Mouse (Mus musculus): ENCODE measurements around the gene Ebp.
A peak's percentile ranks its signal among the peaks of the same experiment; 100 is the strongest.

Ebp gene

DNA sequence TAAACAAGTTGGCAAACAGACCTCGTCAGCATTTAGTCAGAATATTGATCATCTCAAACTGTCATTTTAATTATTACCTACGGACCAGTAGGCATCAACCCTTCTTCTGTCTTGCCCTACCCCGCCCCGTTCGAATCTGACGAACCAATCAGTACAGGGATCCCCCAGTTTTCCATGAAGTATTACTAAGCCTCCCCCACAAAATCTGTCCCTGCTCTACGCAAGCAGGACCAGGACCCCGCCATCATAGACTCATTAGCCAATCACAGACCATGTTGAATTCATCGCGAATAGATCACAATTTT, at the start of gene Ebp:
Gene Ebp (minus strand): TSS at position 94 of the 305 bp plus-strand sequence.
- DNase-seq (ENCODE audit: low read depth), result no peak

DNA sequence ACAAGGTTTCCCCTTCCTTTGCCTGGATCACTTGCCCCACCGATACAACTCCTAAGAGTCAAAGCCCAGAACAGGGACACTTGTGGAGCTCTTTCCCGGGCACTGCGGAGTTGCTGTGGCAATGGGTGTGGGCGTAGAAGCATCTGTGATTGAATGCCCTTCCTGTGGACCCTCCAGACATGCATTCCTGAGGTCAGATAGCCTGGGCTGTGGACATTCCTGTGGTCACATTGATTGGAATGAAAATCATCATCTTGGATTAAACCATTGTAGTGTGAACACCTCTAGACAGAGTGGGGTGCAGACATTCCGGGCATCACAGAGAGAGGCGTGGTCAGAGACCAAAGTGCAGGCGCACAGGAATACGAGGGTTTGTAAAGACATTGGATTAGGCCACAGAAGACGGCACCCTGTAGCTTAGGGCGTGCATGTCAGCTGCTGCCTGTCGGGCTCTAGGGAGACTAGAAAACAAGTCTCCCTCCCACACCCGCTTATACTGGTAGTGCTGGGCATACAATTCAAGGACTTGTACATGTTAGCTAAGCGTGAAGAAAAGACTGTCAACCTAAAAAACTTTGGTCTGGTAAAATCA, 45.6 kb upstream of the Ebp start:
- no peak for DNase-seq (ENCODE audit: low read depth)

DNA sequence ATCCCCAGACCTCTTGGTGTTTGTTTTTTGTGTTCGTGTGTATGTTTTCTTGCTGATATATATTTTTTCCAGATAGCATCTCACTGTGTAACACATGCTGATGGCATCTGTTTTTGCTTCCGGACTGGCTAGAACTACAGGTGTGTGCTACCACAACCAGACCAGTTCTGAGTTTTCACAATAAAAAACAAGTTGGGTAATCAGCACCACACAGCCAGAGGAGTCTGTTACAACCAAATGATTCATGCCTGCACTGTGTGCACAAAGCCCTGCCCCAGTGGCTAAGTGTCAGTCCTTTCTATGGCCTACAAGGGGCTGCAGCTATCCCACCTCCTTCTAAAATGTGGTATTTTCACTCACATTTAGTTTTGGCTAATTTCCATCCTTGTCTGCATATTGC, 43.4 kb upstream of the Ebp start:
- DNase-seq (ENCODE audit: low read depth), result no peak

DNA sequence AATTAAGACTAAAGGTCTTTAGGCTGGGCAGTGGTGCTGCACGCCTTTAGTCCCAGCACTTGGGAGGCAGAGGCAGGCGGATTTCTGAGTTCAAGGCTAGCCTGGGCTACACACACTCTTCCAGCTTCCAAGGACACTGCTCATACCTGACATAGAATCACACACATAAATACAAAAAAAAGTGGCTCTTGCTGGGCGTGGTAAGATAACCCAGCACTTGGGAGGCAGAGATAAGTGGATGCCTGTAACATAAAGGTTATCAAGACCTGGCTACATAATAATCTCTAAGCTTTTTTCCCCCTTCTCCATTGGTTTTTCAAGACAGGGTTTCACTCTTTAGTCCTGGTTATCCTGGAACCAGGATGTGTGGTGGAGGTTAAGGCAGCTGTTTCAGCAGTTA, 40.3 kb upstream of the Ebp start:
- no peak for DNase-seq (ENCODE audit: low read depth)

DNA sequence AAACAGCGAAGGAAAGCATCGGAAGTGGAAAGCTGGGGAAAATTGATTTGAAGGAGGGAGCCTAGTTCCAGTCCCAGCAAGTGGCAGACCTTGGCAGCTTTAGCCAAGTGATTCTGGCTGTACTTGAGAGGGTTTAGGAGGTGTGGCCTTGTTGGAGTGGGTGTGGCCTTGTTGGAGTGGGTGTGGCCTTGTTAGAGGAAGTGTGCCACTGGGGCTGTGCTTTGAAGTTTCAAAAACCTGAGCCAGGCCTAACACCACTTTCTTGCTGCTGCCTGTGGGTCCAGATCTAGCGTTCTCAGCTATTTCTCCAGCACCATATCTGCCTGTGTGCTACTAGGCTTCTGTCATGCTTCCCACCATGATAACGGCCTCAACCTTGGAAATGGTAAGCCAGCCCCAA, 37.0 kb upstream of the Ebp start:
- DNase-seq (ENCODE audit: low read depth), result no peak

DNA sequence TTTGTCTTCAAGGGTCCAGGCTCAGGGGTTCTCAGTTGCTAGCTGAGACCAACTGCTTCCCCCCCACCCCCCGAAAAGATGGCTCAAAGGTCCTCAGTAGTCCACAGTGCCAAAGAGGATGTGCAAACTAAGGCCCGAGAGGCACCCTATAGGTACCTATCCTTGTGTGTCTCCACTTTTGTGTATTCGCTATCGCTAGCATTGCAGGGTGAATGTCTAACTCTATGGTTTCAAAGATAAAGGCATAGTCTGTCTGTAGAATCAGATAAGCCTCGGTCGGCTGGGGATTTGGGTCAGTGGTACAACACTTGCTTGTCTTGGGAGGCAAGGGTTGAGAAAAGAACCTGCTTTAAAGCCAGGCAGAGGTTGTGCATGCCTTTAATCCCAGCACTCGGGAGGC, 30.2 kb upstream of the Ebp start:
- DNase-seq (ENCODE audit: low read depth), result no peak

DNA sequence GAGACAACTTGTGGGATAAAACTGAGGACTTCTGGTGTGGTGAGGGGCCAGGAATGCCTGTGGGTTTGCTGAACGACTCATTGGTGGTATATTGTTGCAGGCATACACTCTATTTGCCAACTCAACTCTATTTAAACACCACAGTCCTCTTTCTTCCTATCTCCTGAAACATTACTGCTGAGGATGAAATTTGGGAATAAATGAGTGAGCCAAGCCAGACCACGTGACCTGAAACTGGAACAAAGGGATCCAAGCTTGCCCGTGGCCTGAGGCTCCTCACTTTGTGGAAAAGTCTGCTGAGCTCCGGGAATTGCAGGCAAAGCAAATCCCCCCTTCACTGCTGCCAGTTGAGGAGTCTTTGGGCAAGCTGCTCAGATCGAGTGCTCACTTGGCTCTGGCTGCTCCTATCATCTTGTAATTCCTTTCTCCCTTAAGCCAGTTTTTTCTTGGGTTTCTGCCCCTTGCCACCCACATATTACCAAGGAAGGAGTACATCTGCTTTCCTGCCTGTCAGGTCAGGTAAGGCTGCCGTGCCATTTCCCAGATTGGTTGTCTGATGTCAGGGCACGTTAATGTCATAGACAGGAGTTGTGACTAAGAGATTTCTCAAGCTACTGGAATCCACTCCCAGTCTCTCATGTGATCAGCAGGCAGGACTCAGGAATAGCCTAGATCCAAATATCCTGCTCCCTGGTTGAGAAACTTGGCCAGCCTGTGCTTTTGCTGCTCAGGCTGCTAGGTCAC, 29.5 kb upstream of the Ebp start:
- no peak for DNase-seq (ENCODE audit: low read depth)

DNA sequence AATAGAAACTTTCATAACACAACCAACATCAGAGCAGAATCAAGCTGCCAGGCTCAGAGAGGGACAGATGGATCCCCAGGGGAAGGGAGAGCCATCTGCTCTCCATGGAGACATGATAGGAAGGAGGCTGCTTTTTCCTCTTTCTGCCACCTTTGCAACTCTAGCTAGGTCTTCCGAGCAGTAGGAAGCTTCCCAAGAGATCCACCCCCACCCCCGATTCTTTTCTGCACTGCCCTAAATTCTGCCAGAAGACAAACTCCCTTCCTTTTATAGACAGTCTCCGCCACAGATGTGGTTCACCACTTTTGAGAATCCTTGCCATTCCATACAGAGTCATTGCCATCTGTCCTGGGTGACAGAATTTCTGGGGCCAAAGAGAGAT, 29.0 kb upstream of the Ebp start:
- no peak for DNase-seq (ENCODE audit: low read depth)

DNA sequence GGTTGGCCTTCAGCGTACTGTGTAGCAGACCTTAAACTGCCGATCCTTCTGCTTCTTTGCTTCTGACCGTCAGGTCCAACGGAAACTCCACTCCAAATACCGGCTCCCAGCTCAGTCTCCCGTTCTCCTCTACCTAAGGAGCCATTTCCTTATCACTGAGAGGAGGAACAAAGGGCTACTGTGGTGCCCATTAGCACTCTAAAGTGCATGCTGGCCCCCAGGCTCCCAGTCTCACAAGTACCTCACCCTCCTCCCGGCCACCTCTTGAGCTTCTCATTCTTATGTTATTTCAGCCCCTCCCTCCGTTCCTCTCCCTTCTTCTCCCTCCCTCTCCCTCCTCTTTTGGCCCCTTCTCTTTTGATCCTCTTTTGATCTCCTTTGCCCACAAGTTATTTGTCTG, 26.3 kb upstream of the Ebp start:
- DNase-seq (ENCODE audit: low read depth), result no peak

DNA sequence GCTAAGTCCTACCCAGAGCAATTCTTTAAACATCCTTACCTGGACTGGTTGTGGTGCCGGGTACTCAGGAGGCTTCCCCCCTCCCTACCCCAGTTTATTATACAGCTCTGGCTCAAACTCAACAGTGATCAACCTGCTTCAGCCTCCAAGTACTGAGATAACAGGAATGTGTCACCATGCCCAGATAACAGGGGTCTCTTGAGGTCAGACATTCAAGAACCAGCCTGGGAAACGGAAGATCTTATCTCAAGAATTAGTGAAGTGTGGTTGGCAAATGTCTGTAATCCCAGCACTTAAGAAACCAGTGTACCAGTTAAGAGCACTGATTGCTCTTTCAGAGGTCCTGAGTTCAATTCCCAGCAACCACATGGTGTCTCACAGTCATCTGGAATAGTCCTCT, 24.8 kb upstream of the Ebp start:
- no peak for DNase-seq (ENCODE audit: low read depth)

DNA sequence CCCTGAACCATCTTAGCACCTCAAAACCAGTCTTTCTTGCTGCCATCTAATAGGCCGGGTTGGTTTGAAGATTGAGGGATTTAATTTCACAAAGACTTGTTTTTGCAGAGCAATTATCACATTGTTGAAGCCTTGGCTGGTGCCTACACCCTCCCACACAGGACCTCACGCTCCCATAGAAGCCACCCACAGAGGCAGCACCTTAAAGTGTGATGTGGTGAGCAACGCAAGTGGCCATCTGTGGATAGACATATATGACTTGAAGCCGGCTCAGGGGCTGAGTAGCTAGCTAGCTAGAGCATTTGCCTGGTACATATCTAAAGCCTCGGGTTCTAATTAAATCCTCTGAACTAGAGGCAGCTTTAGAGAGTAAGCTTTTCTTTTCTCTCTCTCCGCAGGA, 24.1 kb upstream of the Ebp start:
- DNase-seq (ENCODE audit: low read depth), result no peak

DNA sequence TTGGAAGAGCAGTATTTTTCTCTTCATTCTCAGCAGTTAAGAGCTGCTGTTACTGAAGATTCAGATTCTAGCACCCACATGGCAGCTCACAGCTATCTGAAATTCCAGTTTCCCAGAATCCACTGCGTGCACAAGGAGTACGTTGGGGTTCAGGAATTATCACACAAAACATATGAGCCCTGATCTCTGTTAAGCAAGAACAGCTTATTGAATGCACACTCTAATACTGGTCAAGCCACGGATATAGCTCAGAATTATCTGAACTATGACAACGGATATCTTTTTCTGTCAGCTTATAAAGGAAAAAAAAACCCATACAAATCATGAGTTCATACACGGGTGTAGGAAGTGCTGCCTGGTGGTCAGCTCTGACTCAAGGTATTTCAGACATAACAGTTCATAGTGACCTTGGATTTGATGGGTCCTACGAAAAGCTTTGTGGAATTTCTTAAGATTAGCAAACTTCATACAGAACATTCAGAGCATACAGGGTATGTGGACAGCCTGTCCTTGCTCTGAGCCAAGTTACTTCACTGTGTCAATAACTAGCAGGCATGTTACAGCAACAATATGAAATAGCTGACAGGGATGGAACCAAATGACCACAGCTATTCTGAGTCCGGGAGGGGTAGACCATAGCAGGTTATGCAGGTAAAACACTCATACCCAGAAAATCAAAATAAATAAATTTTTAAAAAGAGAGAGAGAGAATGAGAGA, 18.3 kb upstream of the Ebp start:
- DNase-seq (ENCODE audit: low read depth), result no peak

DNA sequence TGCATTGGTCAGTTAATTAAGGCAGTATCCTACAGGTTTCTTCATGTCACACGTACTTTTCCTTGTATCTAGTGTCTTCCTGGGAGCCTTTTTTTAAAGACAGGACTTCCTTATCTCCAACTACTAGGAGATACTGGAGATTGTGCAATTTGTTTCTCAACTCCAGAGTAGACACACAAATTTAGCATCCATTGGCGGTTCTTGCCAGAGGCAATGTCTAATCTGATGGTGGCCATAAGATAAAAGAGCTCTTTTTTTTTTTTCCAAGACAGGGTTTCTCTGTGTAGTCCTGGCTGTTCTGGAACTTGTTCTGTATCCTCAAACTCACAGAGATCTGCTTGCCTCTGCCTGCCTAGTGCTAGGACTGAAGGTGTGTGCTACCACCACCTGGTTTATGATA, 16.4 kb upstream of the Ebp start:
- DNase-seq (ENCODE audit: low read depth), result no peak

DNA sequence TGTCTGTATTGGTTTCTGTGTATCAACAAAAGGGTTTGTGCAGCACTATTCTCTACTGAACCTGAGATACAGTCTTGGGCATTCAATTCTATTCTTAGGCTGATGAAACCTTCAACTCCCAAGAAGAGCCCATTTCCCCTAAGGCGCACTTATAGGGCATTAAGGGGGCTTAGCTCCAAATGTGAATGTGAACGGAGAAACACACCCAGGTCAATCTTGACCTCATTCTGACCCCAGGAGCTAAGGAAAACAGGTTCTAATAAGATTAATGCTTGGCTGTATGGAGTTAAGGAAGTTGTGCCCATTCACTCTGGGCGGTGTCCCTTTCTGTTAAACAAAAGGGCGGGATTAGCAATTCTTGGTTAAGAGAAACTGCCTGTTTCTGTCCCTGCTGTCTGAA, 13.9 kb upstream of the Ebp start:
- DNase-seq (ENCODE audit: low read depth), result no peak

DNA sequence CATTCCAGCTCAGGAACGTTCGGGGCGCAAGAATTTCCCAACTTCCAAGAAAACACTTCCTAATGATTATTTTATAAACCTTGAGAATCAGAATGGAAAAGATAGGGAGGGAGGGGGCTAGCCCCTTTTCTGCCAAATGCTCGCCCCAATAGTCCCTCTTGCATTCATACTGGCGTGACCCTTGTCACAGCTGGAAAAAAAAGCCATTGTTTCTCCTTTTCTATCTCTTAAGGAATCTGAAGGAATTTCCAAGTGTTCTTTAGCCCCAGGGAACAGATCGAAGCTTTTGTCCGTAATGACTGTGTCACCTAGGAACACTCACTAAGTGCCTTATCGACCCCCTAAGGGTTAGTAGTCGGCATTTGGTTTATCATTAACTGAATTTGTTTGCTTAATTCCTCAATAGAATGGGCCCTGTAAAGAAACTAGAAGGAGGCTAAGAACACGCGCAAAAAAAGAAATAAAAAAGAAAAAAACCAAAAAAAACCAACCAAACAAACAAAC, 13.4 kb upstream of the Ebp start:
- no peak for DNase-seq (ENCODE audit: low read depth)

DNA sequence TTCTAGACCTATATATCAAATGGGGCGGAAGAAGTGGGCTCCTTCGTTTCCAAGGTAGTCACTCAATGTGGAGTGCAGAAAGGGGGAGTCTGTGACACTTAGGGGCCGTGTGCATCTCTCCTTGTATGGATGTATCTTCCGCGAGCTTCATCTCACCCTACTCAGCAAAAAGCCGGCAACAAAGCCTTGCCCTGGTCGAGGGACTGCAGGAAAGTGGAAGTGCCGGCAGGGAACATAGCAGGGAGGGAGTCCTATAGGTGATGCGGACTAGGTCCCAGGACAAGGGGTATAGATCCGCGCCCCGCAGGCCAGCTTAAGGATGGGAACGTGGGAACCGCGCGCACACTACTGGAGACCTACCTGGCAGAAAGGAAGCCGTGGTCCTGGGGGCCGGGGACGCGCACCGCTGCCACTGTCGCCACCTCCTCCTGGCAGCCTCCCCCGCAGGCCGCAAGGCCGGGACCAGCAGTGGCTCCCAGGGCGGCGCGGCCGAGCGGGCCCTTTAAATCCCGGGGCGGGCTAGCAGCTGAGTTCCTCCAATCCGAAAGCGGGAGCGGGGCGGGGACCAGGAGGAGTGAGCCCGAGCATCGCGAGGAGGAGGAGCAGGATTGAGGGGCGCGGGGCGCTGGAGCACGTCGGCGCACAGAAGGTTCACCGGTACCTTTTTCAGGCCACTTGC, 12.8 kb upstream of the Ebp start, which contains the start of gene Porcn:
Gene Porcn (minus strand): TSS at position 511 of the 679 bp plus-strand sequence.
- DNase-seq (ENCODE audit: low read depth), result peak; percentile 29

DNA sequence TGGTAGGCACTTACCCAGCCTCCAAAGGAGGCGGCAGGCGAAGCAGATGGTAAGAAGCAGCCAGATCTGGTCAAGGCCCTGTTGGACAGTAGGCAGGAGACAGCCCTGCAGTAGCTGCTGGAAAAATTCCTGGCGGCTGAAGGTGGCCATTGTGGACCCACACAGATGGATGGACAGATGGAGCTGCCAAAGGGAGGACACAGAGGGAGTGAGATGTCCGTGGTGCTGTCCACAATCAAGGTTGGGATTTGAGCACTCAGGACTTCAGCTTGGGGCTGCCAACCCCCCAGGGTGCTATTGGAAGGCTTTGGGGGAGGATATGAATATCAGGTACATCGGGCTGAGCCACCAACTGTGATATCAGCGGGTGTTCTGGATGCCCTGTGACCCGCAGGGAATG, 12.2 kb upstream of the Ebp start:
- DNase-seq (ENCODE audit: low read depth), result no peak

DNA sequence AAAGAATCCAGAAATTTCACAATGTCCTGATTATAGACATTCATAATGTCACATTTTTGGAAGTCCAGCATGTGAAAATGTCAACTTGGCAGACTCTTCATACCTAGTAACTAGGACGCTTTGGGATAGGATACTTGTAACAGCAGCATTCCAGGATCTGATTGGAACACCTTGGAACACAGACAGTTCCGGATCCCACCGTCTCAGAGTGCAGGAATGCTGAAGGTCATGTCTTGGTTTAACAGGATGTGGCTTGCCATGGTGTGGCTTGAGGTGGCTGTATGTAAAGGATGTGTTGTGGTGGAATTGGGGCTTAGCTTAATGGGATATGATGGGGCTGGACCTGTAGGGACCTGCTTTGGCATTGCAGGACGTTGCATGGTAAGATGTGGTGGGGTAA, 11.8 kb upstream of the Ebp start:
- no peak for DNase-seq (ENCODE audit: low read depth)

DNA sequence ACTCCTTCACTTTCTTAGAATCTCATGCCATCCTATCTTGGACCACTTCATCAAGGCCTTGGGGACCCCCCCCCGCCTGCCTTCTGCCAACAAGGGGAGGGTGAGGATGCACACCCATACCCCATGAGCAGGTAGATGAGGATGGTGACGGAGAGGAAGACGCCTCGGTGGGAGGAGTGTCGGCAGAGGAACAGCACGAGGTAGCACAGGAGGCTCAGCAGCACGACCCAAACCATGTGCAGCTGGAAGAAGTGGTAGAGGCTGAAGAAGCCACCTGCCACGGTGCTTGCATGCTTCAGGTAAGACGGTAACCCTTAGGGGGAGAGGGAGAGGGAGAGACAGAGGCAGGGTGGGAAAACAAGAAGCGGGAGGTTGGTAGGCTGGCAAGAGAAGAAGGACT, 10.8 kb upstream of the Ebp start:
- DNase-seq (ENCODE audit: low read depth), result no peak

DNA sequence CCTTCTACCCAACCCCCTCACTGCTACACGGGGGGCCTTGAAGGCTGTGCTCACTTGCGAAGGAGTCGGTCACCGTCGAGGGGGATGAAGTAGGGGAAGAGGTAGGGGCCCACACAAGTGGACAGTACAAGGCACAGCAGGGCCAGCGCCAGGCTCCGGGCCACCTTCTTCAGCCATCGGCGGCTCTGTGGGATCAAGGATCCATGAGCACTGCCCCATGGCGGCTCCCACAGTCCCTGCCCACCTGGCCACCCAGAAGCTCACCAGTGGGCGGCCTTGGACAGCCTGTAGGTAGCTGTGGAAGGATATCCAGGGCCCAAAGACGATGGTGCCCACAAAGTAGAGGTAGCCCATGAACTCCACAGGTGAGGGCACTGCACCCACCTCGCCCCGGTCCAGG, 9.8 kb upstream of the Ebp start:
- no peak for DNase-seq (ENCODE audit: low read depth)

DNA sequence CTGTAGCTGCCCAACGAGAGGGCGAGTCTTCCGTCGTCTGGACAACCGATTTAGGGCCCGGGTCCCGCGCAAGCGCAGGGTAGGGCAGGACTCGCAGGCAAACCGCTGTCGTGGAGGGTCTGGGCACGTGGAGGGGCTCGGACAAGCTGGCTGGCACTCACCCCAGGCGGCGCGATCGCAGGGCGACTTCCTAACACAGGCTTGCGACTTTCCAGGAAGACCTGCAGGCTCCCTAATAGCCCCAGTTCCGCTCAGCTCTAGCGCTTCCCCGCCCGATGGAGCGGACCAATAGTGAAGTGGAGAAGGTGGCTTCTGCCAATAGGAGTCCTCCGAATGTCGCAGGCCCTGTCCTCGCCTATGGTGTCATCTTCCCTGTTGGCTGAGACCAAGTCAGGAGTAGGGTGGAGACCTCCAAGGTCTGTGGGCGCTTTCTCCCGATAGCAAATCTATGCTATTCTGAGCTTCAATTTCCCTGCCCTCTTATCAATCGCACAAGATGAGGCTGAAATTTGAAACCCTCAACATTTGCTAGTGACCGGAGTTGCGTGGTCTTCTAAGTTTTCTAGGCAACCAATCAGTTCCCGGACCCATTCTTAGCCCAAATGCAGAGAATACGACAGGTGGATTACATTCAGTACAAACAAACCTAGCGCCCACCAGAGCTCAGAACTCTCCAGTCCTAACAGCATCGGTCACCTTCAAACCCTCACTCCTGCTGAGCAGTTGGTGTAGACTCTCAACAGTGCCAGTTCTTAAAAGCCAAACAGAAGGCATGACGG, 483 bp downstream of the Ebp start:
- DNase-seq (ENCODE audit: low read depth), result peak; percentile 63

DNA sequence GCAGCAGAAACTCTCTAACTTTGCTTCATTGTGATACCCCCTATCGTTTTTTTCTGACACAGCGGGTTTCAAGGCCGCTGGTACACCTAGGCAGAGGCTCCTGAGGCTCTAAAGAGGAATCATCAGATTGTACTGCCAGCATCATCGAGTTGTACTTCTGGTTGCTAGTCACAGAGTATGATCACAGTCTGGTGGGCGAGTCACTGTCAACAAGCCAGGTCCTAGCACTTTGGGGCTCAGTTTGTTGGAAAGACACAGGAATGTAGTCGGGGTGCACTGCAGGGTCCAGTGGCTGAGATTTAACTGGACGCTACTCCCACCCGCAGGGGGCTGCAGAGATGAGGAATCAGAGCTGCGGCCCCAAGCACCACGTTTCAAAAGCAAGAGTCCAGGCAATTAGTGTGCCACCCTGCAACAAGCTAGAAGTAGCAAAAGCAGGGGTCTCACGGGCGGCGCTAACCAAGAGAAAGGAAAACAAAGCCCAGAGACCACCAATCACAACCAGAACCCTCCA, 1.1 kb downstream of the Ebp start:
- no peak for DNase-seq (ENCODE audit: low read depth)

All from c-Kit-positive CD71-negative TER-119-negative erythroid progenitor cells, embryonic 14.5 days (primary cell).